Mouse (Mus musculus) naive thymus-derived CD4-positive, alpha-beta T cell, adult 2 months (primary cell): ENCODE results near the gene Prdm16.

Experiments
- DNase-seq: peaks from one replicate; pipeline ENCODE4 v3.0.0-alpha.2; 2011; ENCODE audit warnings: low read depth

The Prdm16 gene

DNA sequence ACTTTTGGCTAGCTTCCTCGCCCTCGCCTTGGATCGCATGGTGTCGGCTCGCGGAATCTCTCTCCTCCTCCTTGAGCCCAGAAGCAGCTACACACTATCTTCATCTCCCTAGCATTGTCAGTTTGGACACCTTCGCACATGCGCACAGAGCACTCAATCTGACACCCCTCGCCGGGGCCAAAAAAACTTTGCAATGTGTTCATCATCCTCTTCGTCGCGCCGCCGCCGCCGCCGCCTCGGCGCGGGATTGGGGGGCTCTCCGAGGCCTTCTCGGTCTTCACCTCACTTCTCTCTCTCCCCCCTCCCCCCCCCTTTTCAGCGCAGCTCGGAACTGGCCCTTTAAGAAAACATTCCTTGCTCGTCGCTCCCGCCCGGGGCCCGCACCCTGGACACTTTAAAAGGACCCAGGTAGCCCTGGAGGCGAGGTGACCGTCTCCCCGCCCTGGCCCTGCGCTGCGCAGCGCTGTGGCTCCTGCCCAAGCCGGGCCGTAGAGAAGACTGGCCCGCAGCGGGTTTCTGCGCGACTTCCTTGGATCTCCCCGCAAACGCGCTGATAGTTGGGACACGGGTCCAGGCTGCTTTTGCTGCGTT is at the start of gene Prdm16:
Gene Prdm16, minus strand, starts transcription at position 153 of the 591 bp plus-strand sequence.
- DNase-seq, result no peak

DNA sequence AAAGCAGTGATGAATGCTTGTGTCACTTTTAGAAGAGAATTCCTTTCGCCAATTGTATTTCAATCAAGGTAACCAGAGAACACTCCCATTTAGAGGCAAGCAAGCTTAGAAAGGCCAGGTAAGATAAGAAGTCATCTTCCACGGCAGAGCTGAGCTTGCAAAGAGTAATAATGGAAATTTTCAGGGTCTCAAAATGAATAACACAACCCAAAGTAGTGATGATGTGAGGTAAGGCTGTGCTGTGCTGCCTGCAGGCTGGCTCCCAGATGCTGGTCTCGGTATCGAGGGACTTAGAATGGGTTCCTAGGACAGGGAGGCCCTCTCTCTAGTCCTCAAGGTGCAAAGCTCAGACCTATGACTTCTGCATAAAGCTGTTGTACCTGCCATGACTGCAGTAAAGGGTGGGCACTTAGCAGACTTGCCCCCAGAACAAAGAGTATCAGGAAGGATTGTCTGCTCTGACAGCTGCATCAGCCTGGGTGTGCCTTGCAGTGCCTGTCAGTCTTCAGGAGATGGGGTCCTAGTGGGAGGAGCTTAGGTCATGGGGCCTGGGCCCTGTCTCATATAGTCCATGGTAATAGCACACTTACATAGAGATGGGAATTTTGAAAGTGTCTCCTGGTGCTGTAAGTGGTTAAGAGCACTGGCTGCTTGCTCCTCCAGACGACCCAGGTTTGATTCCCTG is 46.5 kb upstream of the Prdm16 start:
- DNase-seq, result no peak

DNA sequence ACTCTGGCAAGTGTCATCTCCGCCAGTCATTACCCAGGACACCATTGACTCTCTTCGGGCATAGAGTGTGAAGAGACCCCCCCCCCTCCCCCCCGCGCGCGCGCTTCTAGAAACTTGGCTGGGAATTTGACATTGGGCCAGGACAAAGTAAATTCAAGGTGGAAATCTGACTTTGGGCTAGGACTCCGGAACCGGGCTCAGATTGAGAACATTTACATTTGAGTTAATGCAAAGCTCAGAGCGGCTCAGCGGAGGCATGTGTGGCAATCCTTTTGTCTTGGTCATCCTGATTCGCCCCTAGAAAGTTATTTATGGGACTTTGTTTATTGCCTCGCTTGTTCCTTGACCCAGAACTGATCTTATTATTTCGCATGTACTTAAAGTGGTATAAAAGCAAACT is 45.6 kb upstream of the Prdm16 start:
- no peak for DNase-seq

GRCm38 (mm10) chr4:154675441-154676000 is 38.8 kb upstream of the Prdm16 start:
- DNase-seq, result no peak

GRCm38 (mm10) chr4:154674966-154675365 is 38.3 kb upstream of the Prdm16 start:
- DNase-seq, result no peak

DNA sequence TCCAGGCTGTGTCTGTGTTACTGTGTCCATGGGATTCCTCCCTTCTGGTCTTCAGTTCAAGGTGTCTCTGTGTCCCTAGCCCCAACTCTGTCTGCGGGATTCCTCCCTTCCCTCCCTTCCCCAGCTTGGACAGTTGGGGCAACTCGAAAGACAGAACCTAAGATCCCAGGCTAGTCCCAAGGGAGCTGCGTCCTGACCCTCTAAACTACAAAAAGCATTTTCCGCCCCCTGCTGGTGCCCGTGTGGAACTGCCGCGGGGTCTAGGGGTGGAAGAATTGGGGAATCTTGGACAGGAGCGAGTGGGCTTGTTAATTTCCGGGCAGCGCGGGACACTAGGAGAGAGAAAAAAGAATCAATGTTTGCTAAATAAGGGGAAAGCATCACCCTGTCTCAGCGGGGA is 37.9 kb upstream of the Prdm16 start:
- peak; percentile 3 for DNase-seq

DNA sequence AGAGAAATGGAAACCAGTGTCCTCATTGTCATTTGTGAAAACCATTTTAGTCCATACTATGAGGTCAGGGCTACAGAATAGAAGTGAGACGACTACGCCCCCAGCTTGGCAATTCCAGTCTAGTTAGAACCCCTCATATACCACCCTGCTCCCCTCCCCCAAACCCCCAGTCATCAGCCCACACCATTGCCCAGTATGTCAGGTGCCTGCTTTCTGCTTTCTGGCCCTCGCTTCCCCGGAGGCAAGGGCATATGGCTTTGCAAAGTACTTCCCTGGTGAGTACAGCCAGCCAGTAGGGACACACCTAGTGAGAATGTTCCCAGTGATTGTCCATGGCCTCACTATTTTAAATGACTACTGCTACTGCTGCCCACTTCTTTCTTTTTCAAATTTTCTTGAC is 37.3 kb upstream of the Prdm16 start:
- no peak for DNase-seq

DNA sequence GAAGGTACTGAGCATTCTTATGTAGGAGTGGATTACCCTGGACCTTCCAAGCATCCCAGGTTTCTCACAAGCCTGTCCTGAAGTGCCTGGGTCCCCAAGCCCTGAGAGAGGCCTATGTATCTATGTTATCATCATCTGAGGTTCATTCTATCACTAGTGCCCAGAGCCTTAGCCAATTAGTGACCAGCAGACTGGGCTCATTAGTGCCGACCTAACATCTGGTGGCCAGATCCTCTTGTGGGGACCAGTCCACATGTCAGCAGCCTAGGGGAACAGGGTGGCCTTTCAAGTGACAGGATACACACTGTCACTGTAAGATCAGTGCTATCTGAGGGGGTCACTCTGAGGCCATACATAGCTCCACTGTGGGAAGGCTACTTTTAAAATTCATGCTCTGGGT is 35.4 kb upstream of the Prdm16 start:
- no peak for DNase-seq

GRCm38 (mm10) chr4:154671232-154671912 is 34.7 kb upstream of the Prdm16 start:
- DNase-seq, result no peak

DNA sequence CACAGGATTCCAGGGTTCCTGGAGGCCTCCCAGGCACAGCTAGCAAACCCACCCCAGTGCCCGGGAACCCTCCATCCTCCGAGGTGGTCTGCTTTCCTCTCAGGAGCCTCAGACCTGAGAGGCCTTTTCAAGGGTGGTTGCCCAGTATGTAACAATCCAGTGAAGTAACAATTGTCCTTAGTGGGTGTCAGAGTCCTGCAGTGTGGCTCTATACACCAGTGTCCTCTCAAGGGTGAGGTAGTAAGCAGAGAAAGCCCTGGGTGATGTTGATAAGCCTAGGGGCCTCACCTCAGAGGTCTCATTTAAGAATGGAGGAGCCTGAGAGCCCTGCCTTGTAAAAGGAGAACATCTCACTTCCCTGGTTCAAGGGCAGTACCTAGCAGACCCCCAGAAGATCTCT is 31.1 kb upstream of the Prdm16 start, which contains the start of gene Actrt2:
Gene Actrt2, minus strand, starts transcription at position 101 of the 400 bp plus-strand sequence.
- DNase-seq, result no peak

- no peak for DNase-seq
These were observed 26.1 kb upstream of the Prdm16 start for GRCm38 (mm10) chr4:154662681-154663215.

DNA sequence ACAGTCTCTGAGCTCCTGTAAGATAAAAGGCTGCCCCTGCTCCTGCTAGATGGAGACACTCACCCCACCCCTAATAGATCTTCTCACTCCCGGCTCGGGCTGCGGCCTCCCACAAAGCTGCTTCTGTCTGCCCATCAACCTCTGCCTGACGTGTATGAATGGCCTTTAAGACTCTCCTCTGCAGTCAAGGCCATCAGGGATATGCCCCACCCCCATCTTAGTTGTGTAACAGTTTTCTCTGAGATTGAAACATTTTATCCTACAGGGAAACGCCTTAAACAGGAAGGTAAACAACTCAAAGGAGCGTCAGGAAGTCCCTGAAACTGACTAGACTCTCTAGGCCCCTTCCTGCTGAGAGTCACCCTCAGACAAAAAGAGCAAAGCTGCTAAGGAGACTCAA is 24.6 kb upstream of the Prdm16 start:
- DNase-seq, result no peak

DNA sequence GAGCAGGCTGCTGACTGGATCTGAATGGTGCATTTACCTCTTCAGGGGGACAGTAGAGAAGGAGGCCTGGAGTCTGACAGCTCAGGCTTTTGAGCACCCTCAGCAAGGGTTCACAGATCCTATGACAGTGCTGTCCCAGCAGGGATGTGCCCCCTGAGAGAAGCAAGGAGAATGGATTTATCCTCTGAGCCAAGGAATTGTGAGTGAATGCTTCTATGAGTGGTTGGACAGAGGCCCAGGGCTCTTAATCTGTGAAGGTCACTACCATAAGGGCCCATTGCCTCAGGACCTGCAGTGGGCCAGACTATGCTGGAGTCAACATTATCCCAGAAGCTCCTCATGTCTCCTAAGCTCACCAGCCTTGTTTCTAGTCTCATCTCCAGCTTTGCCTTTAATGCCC is 23.4 kb upstream of the Prdm16 start:
- DNase-seq, result no peak

DNA sequence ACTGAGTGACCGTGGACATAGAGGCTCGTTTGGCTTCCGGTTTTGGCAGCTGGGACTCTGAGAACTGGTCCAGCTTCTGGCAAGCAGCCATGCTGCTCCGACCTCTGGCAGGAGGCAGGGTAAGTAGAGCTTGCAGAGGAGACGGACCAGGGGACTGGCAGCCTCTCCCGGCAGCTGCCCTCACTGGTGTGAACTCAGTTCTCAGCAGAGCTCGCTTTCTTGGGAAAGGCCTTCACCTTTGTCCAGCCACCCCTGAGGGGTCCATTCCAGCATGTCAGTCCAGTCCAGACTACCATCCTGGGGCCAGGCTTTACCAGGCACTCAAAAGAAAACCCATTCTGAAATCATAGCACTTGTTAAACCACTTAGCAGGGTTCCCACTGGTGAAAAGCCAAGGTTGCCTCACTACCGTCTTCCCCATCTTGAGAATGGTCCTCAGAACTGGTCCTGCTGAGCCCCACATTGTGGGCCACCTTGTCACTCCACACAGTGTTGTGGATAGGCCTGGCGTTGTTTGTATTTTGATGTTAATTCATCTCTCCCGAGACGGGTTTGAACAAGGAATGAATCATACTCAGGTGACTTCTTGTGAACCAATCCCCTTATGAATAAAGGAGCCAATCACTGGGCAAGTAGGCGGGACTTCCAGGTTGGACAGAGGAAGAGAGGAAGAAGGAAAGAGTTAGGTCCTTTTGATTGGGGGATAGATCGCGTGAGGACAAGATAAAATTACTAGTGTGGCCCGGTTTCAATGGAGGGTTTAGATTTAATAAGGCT is 18.6 kb upstream of the Prdm16 start:
- no peak for DNase-seq

DNA sequence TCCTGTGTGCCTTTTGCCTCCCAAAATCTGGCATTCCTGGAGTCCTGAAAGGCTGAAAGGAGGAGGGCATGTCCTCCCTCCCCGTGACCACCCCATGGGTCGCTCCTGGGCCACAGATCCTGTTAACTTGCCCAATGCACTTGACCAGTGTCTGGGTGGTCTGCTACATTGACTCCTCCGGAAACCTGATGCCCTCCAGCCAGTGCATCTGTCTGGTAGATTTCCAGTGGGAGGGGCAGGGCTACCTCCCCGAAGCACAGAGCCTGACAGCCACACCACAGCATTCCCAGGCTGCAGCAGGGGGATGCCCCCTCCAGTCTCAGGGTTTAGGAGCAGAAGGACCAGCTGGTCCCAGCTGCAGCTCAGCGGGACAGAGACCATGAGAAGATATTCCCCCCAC is 15.8 kb upstream of the Prdm16 start:
- DNase-seq, result no peak

DNA sequence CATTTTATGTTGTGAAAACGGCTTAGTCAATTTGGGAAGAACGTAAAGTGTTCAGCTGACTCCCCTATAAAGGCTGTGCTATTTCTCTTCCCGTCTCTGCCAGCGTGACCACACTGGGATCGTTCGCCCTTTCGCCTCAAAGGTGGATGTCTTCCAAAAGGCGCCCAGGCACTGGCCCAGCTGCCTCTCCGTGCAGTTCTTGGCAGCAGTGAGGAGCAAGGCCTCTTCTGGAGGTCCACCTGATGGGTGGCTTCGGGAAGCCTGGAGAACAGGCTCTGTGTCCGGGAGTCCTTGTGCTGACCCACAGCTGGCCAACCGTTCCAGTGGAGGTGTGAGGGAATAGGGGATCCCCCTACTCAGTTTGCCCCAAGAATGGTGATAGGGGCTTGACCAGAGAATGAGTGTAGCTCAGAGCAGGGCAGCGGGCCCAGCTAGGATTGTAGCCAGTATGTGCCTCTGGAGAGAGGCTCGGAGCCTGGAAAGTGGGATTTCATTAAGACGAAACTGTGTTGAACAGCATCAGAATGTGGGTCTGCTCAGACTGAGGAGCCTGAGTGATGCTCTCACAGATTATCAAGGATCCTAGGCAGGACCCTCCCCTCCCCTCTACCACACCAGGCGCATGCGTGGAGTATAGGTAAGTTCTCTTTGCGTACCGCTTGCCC is 12.5 kb upstream of the Prdm16 start:
- no peak for DNase-seq

DNA sequence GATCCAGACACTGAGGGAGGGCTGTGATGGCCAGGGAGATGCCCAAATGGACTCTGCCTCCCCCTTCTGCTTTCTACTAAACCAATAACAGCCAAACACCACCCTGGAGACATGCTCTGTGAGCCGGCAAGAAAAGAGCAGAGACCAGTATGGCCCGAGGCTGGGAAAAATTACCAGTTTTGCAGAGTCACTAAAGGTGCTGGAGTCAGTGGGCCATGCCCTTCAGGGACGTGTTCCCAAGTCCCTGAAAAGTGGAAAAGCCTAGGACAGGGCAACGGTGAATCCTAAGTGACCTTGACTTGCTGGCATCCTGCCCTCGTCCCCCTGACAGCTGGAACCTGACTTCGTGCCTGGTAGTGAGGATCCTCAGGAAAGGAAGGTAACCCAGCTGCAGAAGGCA is 5.8 kb upstream of the Prdm16 start:
- DNase-seq, result no peak

DNA sequence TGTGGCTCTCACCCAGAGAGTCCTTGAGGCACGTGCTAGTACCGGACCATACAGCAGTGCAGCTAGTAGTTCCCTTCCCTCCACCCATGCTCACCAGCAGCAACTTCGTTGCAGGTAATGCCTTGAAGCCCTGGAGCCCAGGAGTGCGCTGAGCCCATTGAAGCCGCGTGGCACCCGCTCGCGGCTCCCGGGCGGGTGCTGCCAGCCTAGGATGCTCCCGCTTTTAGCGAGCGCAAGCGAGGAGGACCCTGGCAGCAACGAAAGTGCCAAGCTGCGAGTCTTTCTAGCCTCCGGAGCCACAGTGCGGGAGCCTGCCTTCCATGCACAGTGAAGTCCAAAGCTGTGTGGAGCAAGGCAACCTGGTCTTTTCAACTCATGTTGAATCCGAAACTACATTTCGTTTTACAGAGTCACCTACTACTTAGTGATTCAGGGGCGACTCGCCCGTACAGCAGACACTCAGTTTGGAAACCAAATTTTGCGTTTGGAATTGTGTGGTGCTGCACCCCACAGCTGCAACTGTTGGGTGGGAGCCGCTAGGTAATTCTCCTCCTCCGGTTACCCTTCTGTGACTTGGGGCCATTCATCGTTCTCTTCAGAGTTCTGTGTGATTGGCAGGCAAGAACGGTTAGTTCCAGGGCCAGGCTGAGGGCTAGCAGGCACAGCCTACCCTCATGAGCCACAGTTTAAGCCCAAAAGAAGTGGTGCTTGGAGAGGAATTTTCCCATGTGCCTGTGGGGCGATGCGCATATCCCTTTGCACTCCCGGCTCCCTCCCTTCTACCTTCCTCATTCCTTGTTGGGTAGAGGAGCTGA is 4.8 kb upstream of the Prdm16 start:
- no peak for DNase-seq

GRCm38 (mm10) chr4:154640443-154641295 is 4.0 kb upstream of the Prdm16 start:
- DNase-seq, result no peak
